Mouse (Mus musculus) forelimb bud, embryonic 11.5 days (tissue): ENCODE data around the gene 1700017B05Rik.
A peak's percentile ranks its signal among the peaks of the same experiment; 100 is the strongest.

Source experiments
- DNase-seq: peaks from one replicate; pipeline ENCODE4 v3.0.0-alpha.2; 2012; ENCODE audit warnings: low read depth, low spot score

The 1700017B05Rik gene

GRCm38 (mm10) chr9:57272902-57273804 is 10.7 kb upstream of the 1700017B05Rik start:
- DNase-seq, result no peak

- no peak for DNase-seq
Measured at GRCm38 (mm10) chr9:57271837-57272562, 9.6 kb upstream of the 1700017B05Rik start.

GRCm38 (mm10) chr9:57271081-57271480 is 8.7 kb upstream of the 1700017B05Rik start:
- no peak for DNase-seq

- no peak for DNase-seq
Measured at GRCm38 (mm10) chr9:57270399-57270798, 8.0 kb upstream of the 1700017B05Rik start.

- DNase-seq, result no peak
Measured at GRCm38 (mm10) chr9:57269384-57269783, 7.0 kb upstream of the 1700017B05Rik start.

GRCm38 (mm10) chr9:57268575-57268974 is 6.2 kb upstream of the 1700017B05Rik start:
- no peak for DNase-seq

- no peak for DNase-seq
Measured at GRCm38 (mm10) chr9:57268078-57268477, 5.7 kb upstream of the 1700017B05Rik start.

- DNase-seq, result no peak
Measured at GRCm38 (mm10) chr9:57267421-57267820, 5.0 kb upstream of the 1700017B05Rik start.

GRCm38 (mm10) chr9:57265125-57265524 is 2.7 kb upstream of the 1700017B05Rik start:
- DNase-seq, result no peak

- no peak for DNase-seq
Measured at GRCm38 (mm10) chr9:57262795-57263684, 628 bp upstream of the 1700017B05Rik start.

GRCm38 (mm10) chr9:57261516-57261912 is 898 bp downstream of the 1700017B05Rik start:
- no peak for DNase-seq

GRCm38 (mm10) chr9:57260940-57261339 is 1.5 kb downstream of the 1700017B05Rik start:
- no peak for DNase-seq

GRCm38 (mm10) chr9:57259736-57260135 is 2.7 kb downstream of the 1700017B05Rik start:
- DNase-seq, result peak; percentile 91

GRCm38 (mm10) chr9:57257627-57258026 is 4.8 kb downstream of the 1700017B05Rik start:
- DNase-seq, result no peak

- no peak for DNase-seq
Measured at GRCm38 (mm10) chr9:57256861-57257260, 5.6 kb downstream of the 1700017B05Rik start.

- no peak for DNase-seq
Measured at GRCm38 (mm10) chr9:57256309-57256708, 6.1 kb downstream of the 1700017B05Rik start.

- no peak for DNase-seq
Measured at GRCm38 (mm10) chr9:57254823-57255495, 7.5 kb downstream of the 1700017B05Rik start.

GRCm38 (mm10) chr9:57254061-57254460 is 8.4 kb downstream of the 1700017B05Rik start:
- no peak for DNase-seq

- DNase-seq, result no peak
Measured at GRCm38 (mm10) chr9:57251139-57251538, 11.3 kb downstream of the 1700017B05Rik start.

- no peak for DNase-seq
Measured at GRCm38 (mm10) chr9:57250026-57250425, 12.4 kb downstream of the 1700017B05Rik start.
